8 mouse cellular contexts compared by ENCODE assay signal in genomic region chr12:76417433-76417854, GRCm38 (mm10). TPM values are rescaled to one million over a fixed set of nuclear protein-coding genes. Genes with fewer than 3 reads are reported as not detected.
A peak's percentile ranks its signal among the peaks of the same experiment; 100 is the strongest.
DNase-seq lines count a peak whose midpoint lies in the region; ATAC-seq and TF ChIP-seq lines count a peak whose summit lies in the region.

Gene Ppp1r36, plus strand, starts transcription at chr12:76417538.

- no peaks in the 10 kb centered on the region for H3K4me1 ChIP-seq in ES-Bruce4 (ENCODE audit: control insufficient read depth, insufficient read depth, low read length)
- H3K4me1 ChIP-seq in heart, embryonic 16.5 days (ENCODE audit: control insufficient read depth, insufficient read depth, low read length), result peaks cover 4% of the 10 kb centered on the region; the same call in 1 of the 2 replicates

- no peak for TF ChIP-seq POLR2A in ES-Bruce4 (IDR thresholded peaks at IDR 0.05; ENCODE audit: insufficient read depth, low read length)

- TF ChIP-seq EP300 in ES-Bruce4 (IDR thresholded peaks at IDR 0.05; ENCODE audit: insufficient read depth, low read depth, low read length), result no peak

- peak; percentile 79 for ATAC-seq in heart, embryonic 16.5 days (replicated peaks; ENCODE audit: extremely low read depth, insufficient read depth, low FRiP score)
- peak; percentile 39 for ATAC-seq in megakaryocyte progenitor cell, adult 5-6 weeks (replicated peaks; ENCODE audit: poor library complexity)

- H3K9ac ChIP-seq in ES-Bruce4 (ENCODE audit: low read depth, poor library complexity, severe bottlenecking), result peak within 1 kb of the TSS; percentile 12
- peak within 1 kb of the TSS; percentile 64 for H3K9ac ChIP-seq in heart, embryonic 16.5 days (ENCODE audit: low read length)

- no peaks in the 10 kb centered on the region for H3K36me3 ChIP-seq in ES-Bruce4 (ENCODE audit: control insufficient read depth, insufficient read depth, low read length, poor library complexity, severe bottlenecking)
- H3K36me3 ChIP-seq in heart, embryonic 16.5 days (ENCODE audit: control insufficient read depth, insufficient read depth), result no peaks in the 10 kb centered on the region

- WGBS in heart, embryonic 16.5 days, result 2% methylated on average over 37 of the region's 37 CpGs

- peak within 1 kb of the TSS; percentile 44 for H3K4me3 ChIP-seq in ES-Bruce4 (ENCODE audit: low read depth, low read length)
- peak within 1 kb of the TSS; percentile 57 for H3K4me3 ChIP-seq in heart, embryonic 16.5 days (ENCODE audit: low read length)

- DNase-seq in embryo, embryonic 10 days (ENCODE audit: low spot score), result peak; percentile 56
- DNase-seq in kidney, postnatal 36 days, result peak; percentile 50 to 65
- peak; percentile 44 for DNase-seq in urinary bladder, adult 2 months (ENCODE audit: low spot score)
- DNase-seq in cerebellum, postnatal 14 days, result no peak
- DNase-seq in layer of hippocampus, adult 9-10 months (ENCODE audit: low spot score), result no peak

- H3K9me3 ChIP-seq in ES-Bruce4 (replicated peaks; ENCODE audit: control insufficient read depth, insufficient read depth, low read length, poor library complexity, severe bottlenecking), result peaks cover 6% of the 10 kb centered on the region
- peaks cover 6% of the 10 kb centered on the region for H3K9me3 ChIP-seq in heart, embryonic 16.5 days (replicated peaks; ENCODE audit: control insufficient read depth, low read length)

- peak within 1 kb of the TSS; percentile 88 for H3K4me2 ChIP-seq in heart, embryonic 16.5 days (ENCODE audit: low read depth, low read length)

- TF ChIP-seq CTCF in ES-Bruce4 (IDR thresholded peaks at IDR 0.05; ENCODE audit: low read depth, low read length), result no peak

- peaks cover 1% of the 10 kb centered on the region; the same call in 1 of the 2 replicates for H3K27me3 ChIP-seq in ES-Bruce4 (ENCODE audit: control insufficient read depth, insufficient read depth, low read length, poor library complexity, severe bottlenecking)
- no peaks in the 10 kb centered on the region for H3K27me3 ChIP-seq in heart, embryonic 16.5 days (ENCODE audit: control insufficient read depth, insufficient read depth, low read length)

- no peak within 1 kb of the TSS for H3K27ac ChIP-seq in ES-Bruce4 (ENCODE audit: insufficient read depth, low read length)
- no peak within 1 kb of the TSS for H3K27ac ChIP-seq in heart, embryonic 16.5 days (ENCODE audit: low read length)

RNA-seq across cellular contexts. Expression of gene Ppp1r36, which starts in this region (rescaled TPM):
- polyA plus RNA-seq in ES-Bruce4 (2011; ENCODE audit: insufficient read depth, insufficient read length, low read depth, missing spikeins), result 1.1 and 2.1 TPM in 2 replicates
- polyA plus RNA-seq in heart, embryonic 16.5 days (2015; fragmentation: Nextera tagmentation; extraction: Ambion mirVana), result 2.1 and 2.6 TPM in 2 replicates
- total RNA-seq in megakaryocyte progenitor cell, adult 5-6 weeks (2015), result 0.39 and 0.72 TPM in 2 replicates
- 0.24 TPM in 1 of 2 replicates, not detected in the other for total RNA-seq in megakaryocyte progenitor cell, adult 5-6 weeks (2017)
- polyA plus RNA-seq in urinary bladder, adult 2 months (2012; rRNA removed), result 11.8 TPM in 2 replicates

Comparison
In these comparisons a context has a peak if more than half of its experiments do, and no peak if none do; other contexts are left out.
1. Peak in ATAC-seq in megakaryocyte progenitor cell, adult 5-6 weeks; RNA of the gene not detected or under 1 TPM.
2. DNase-seq: peak in embryo, embryonic 10 days (single experiment), kidney, postnatal 36 days (2 of 2) and urinary bladder, adult 2 months (single experiment); none in cerebellum, postnatal 14 days (0 of 2) and layer of hippocampus, adult 9-10 months (single experiment).